Mouse (Mus musculus) liver, embryonic 13.5 days (tissue): ENCODE results near the gene Pdcd4. TPM values are rescaled to one million over a fixed set of nuclear protein-coding genes. Genes with fewer than 3 reads are reported as not detected.

Source experiments
- ATAC-seq: fragments of 200-750 bp; cut with Nextera tagmentation; 2 replicates; pipeline ENCODE4 v1.8.0; 2017; ENCODE audit warnings: low read depth, mild to moderate bottlenecking, moderate number of reproducible peaks, moderate library complexity
- DNase-seq: peaks from one replicate; pipeline ENCODE4 v3.0.0; 2022
- H3K27ac ChIP-seq: fragments of 300-500 bp; sonication (generic); 2 replicates; pipeline ENCODE4 v1.5.1; 2015; ENCODE audit warnings: moderate library complexity, mild to moderate bottlenecking, inconsistent platforms
- H3K27me3 ChIP-seq: fragments of 300-500 bp; sonication (generic); 2 replicates; pipeline ENCODE4 v1.6.1; 2015; ENCODE audit warnings: mild to moderate bottlenecking, inconsistent platforms
- H3K36me3 ChIP-seq: fragments of 300-500 bp; sonication (generic); 2 replicates; pipeline ENCODE4 v1.6.1; 2015; ENCODE audit warnings: mild to moderate bottlenecking, inconsistent platforms
- H3K4me1 ChIP-seq: fragments of 300-500 bp; sonication (generic); replicated peaks from 2 replicates; pipeline ENCODE4 v1.6.1; 2015; ENCODE audit warnings: inconsistent platforms
- H3K4me2 ChIP-seq: fragments of 300-500 bp; sonication (generic); 2 replicates; pipeline ENCODE4 v1.6.1; 2015; ENCODE audit warnings: inconsistent platforms, mild to moderate bottlenecking, moderate library complexity
- H3K4me3 ChIP-seq: fragments of 300-500 bp; sonication (generic); replicated peaks from 2 replicates; pipeline ENCODE4 v1.5.1; 2015; ENCODE audit warnings: mild to moderate bottlenecking, inconsistent platforms
- H3K9ac ChIP-seq: fragments of 300-500 bp; sonication (generic); 2 replicates; pipeline ENCODE4 v1.6.1; 2015; ENCODE audit warnings: mild to moderate bottlenecking, inconsistent platforms
- H3K9me3 ChIP-seq: fragments of 300-500 bp; sonication (generic); replicated peaks from 2 replicates; pipeline ENCODE4 v1.6.1; 2016; ENCODE audit warnings: inconsistent platforms
- WGBS: fragments of 180-500 bp; shearing (Covaris S2); methylation state at CpG from one replicate; pipeline ENCODE4 v1.1.7; 2015; ENCODE audit not compliant: insufficient replicate concordance; 5-methylcytosine and 5-hydroxymethylcytosine counted together
- polyA plus RNA-seq: library from polyadenylated mRNA; unstranded; fragments of >200 nt; fragmentation: Nextera tagmentation; extraction: Ambion mirVana; gene quantifications from 2 replicates; pipeline ENCODE4 v1.2.1, GENCODE M21; 2015

Gene Pdcd4
- polyA plus RNA-seq, 1 experiment from 2014 or later, result 19.3 TPM

DNA sequence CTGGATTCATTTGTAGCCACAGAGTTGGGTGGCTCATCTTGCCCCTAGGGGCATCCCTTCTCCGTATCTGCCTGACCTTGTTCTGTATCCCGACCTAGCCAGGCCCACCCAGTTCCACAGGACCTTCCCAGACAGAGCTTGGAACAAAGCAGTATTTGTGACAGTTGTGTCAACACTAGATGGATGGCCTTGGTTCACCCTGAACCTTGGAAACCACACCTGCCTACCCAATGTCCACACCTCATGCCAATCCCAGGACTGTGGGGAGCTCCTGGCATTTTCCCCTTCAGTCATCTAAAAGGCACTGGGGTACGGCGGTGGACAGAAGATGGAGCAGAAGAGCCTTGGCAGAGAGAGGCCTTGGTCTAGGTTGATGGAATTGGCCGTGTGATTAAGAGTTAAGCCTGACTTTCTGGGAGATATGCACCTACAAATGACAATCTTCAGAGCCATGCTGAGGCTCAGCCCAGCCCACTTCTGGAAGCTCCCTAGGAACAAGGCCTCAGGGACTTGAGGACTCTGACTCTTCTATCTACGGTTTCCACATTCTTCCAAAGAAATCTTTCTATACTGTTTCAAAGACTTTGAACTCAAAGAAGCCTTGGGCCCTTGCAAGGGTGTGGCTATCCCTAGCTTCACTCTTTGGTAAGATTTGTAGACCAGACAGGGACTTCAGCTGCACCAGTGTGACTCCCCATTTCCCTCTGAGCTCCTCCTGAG, 18.9 kb upstream of the Pdcd4 start:
- no peak overlapping the region for H3K27ac ChIP-seq
- no peak overlapping the region for H3K4me3 ChIP-seq
- 70% methylated on average over 6 of the region's 6 CpGs for WGBS
- H3K4me2 ChIP-seq, result no peak overlapping the region
- ATAC-seq (no peak), DNase-seq (no peak)
- H3K36me3 ChIP-seq, result no peaks in the 10 kb centered on the region
- H3K9me3 ChIP-seq, result no peaks in the 10 kb centered on the region
- peaks cover 9% of the 10 kb centered on the region for H3K4me1 ChIP-seq
- no peak overlapping the region for H3K9ac ChIP-seq
- H3K27me3 ChIP-seq, result 0 out of 2 replicates have a peak, but pooled peaks cover 3% of the 10 kb centered on the region

DNA sequence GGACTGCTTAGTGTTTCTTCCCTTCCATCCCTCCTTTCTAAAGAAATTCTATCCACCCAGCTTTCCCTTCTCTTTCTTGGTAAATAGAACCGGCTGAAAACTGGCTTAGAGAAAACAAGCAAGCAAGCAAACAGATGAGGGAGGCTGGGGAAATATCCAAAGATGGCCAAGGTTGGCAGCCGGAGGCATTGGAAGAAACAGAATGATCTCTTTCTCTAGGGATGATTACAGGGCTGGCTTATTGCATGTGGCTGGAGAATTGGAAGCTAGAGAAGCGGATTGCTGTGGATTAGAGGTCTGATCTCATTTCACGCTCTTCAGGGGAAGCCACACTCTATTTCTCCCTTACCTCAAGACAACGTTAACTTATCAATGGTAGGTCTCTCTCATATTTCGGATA, 16.8 kb upstream of the Pdcd4 start:
- no peak overlapping the region for H3K9ac ChIP-seq
- H3K36me3 ChIP-seq, result no peaks in the 10 kb centered on the region
- ATAC-seq (no peak), DNase-seq (no peak)
- peaks cover 5% of the 10 kb centered on the region; the same call in 1 of the 2 replicates for H3K4me1 ChIP-seq
- WGBS, result 84% methylated on average over 6 of the region's 6 CpGs
- H3K27me3 ChIP-seq, result 0 out of 2 replicates have a peak, but pooled peaks cover 3% of the 10 kb centered on the region
- no peak overlapping the region for H3K4me3 ChIP-seq
- no peaks in the 10 kb centered on the region for H3K9me3 ChIP-seq
- H3K4me2 ChIP-seq, result no peak overlapping the region
- no peak overlapping the region for H3K27ac ChIP-seq

- ATAC-seq (no peak), DNase-seq (no peak)
- 32% methylated on average over 1 of the region's 1 CpGs for WGBS
- H3K27me3 ChIP-seq, result 0 out of 2 replicates have a peak, but pooled peaks cover 3% of the 10 kb centered on the region
- H3K4me3 ChIP-seq, result no peak overlapping the region
- H3K4me1 ChIP-seq, result peaks cover 5% of the 10 kb centered on the region; the same call in 1 of the 2 replicates
- no peak overlapping the region for H3K9ac ChIP-seq
- H3K27ac ChIP-seq, result no peak overlapping the region
- no peak overlapping the region for H3K4me2 ChIP-seq
- no peaks in the 10 kb centered on the region for H3K9me3 ChIP-seq
- H3K36me3 ChIP-seq, result no peaks in the 10 kb centered on the region
Measured at GRCm38 (mm10) chr19:53877779-53878178, 14.3 kb upstream of the Pdcd4 start.

GRCm38 (mm10) chr19:53880460-53880859, 11.6 kb upstream of the Pdcd4 start:
- no peak for ATAC-seq
- no peak overlapping the region for H3K4me3 ChIP-seq
- H3K4me2 ChIP-seq, result no peak overlapping the region
- H3K9me3 ChIP-seq, result no peaks in the 10 kb centered on the region
- 68% methylated on average over 1 of the region's 1 CpGs for WGBS
- no peak overlapping the region for H3K27ac ChIP-seq
- no peak for DNase-seq
- H3K27me3 ChIP-seq, result no peaks in the 10 kb centered on the region
- no peak overlapping the region for H3K9ac ChIP-seq
- H3K4me1 ChIP-seq, result peaks cover 14% of the 10 kb centered on the region
- H3K36me3 ChIP-seq, result no peaks in the 10 kb centered on the region

DNA sequence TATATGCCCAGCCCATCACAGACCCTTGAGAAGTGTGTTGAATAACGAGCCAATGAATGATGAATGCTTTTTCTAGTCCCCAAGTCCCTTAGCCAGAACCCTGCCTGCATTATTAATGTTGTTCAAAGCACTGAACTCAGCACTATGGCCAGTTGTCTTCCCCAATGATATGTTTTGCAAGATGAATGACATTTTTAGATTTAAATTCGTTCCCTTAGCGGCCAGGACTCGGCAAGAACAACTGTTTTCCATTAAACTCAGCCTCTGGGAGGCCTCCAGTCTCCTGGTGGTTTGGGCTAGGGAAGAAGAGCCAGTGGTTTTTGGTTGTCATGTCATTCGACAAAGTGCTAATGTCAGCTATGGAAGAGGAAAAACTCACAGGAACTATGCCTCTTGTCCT, 10.2 kb upstream of the Pdcd4 start:
- Histone ChIP-seq H3K4me3 (no peak overlapping the region), H3K9me3 (no peaks in the 10 kb centered on the region), H3K27me3 (no peaks in the 10 kb centered on the region), H3K4me1 (peaks cover 23% of the 10 kb centered on the region), H3K27ac (no peak overlapping the region), H3K36me3 (no peaks in the 10 kb centered on the region), H3K9ac (no peak overlapping the region), H3K4me2 (no peak overlapping the region)
- ATAC-seq (no peak), DNase-seq (no peak)
- WGBS, result 61% methylated on average over 5 of the region's 5 CpGs

GRCm38 (mm10) chr19:53885450-53885849, 6.6 kb upstream of the Pdcd4 start:
- WGBS, result 84% methylated on average over 10 of the region's 10 CpGs
- Histone ChIP-seq H3K27ac (no peak overlapping the region; the same call in 1 of the 2 replicates), H3K4me3 (no peak overlapping the region), H3K36me3 (no peaks in the 10 kb centered on the region), H3K9me3 (no peaks in the 10 kb centered on the region), H3K27me3 (no peaks in the 10 kb centered on the region), H3K4me1 (peaks cover 53% of the 10 kb centered on the region), H3K4me2 (no peak overlapping the region), H3K9ac (no peak overlapping the region)
- DNase-seq (no peak), ATAC-seq (no peak)

- ATAC-seq (peak; percentile 65), DNase-seq (peak; percentile 29)
- WGBS, result 36% methylated on average over 10 of the region's 10 CpGs
- peak overlapping the region; percentile 14; the same call in 1 of the 2 replicates for H3K9ac ChIP-seq
- H3K4me2 ChIP-seq, result peak overlapping the region; percentile 3; the same call in 1 of the 2 replicates
- no peaks in the 10 kb centered on the region for H3K9me3 ChIP-seq
- peaks cover 66% of the 10 kb centered on the region for H3K4me1 ChIP-seq
- H3K36me3 ChIP-seq, result no peaks in the 10 kb centered on the region
- no peaks in the 10 kb centered on the region for H3K27me3 ChIP-seq
- H3K4me3 ChIP-seq, result no peak overlapping the region
- H3K27ac ChIP-seq, result peak overlapping the region; percentile 82
Measured at GRCm38 (mm10) chr19:53886576-53887370, 5.3 kb upstream of the Pdcd4 start.

- H3K27me3 ChIP-seq, result no peaks in the 10 kb centered on the region
- DNase-seq (peak; percentile 55), ATAC-seq (peak; percentile 84)
- WGBS, result 24% methylated on average over 3 of the region's 3 CpGs
- H3K4me3 ChIP-seq, result no peak overlapping the region
- H3K4me2 ChIP-seq, result peak overlapping the region; percentile 3; the same call in 1 of the 2 replicates
- H3K9ac ChIP-seq, result no peak overlapping the region
- no peaks in the 10 kb centered on the region for H3K36me3 ChIP-seq
- no peaks in the 10 kb centered on the region for H3K9me3 ChIP-seq
- peaks cover 77% of the 10 kb centered on the region for H3K4me1 ChIP-seq
- H3K27ac ChIP-seq, result peak overlapping the region; percentile 82
Measured at GRCm38 (mm10) chr19:53887822-53888221, 4.2 kb upstream of the Pdcd4 start.

GRCm38 (mm10) chr19:53888331-53888730, 3.7 kb upstream of the Pdcd4 start:
- peak overlapping the region; percentile 3; the same call in 1 of the 2 replicates for H3K4me2 ChIP-seq

DNA sequence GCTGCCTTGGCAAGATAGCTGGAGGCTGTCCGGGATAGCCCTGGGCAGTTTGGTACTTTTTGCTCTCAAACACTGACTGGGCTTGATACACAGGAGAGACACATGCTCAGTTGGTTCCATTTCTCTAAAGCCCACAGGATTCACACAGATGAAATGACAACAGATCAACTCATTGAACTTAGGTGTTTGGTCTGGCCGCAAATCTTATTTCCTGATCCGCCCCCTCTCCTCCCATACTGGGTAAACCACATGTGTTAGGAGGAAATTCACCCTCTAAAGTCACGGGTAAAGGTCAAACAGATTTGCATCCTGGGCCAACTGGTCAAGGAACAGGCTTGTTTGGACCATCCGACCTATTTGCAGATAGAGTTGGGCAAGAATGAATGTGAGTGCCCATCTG, 2.5 kb upstream of the Pdcd4 start:
- Histone ChIP-seq H3K27me3 (no peaks in the 10 kb centered on the region), H3K9ac (no peak overlapping the region), H3K4me1 (peaks cover 94% of the 10 kb centered on the region), H3K4me2 (no peak overlapping the region), H3K36me3 (no peaks in the 10 kb centered on the region), H3K9me3 (no peaks in the 10 kb centered on the region), H3K27ac (peak overlapping the region; percentile 30; the same call in 1 of the 2 replicates), H3K4me3 (no peak overlapping the region)
- ATAC-seq (no peak), DNase-seq (no peak)
- WGBS, result 52% methylated on average over 5 of the region's 5 CpGs

More at GRCm38 (mm10) chr19:53888331-53888730, 3.7 kb upstream of the Pdcd4 start:
- WGBS, result 50% methylated on average over 9 of the region's 9 CpGs
- Histone ChIP-seq H3K9me3 (no peaks in the 10 kb centered on the region), H3K27me3 (no peaks in the 10 kb centered on the region), H3K36me3 (no peaks in the 10 kb centered on the region), H3K4me3 (no peak overlapping the region), H3K4me1 (peaks cover 82% of the 10 kb centered on the region), H3K9ac (0 out of 2 replicates have a peak overlapping the region, but pooled peaks have one; percentile 14), H3K27ac (peak overlapping the region; percentile 82)
- ATAC-seq, result no peak
- DNase-seq, result no peak

GRCm38 (mm10) chr19:53890274-53890673, 1.8 kb upstream of the Pdcd4 start:
- H3K36me3 ChIP-seq, result no peaks in the 10 kb centered on the region

More at GRCm38 (mm10) chr19:53890274-53890673, 1.8 kb upstream of the Pdcd4 start:
- H3K27me3 ChIP-seq, result no peaks in the 10 kb centered on the region
- ATAC-seq (no peak), DNase-seq (no peak)
- H3K4me3 ChIP-seq, result no peak overlapping the region
- peaks cover 94% of the 10 kb centered on the region for H3K4me1 ChIP-seq
- WGBS, result 42% methylated on average over 5 of the region's 5 CpGs
- H3K27ac ChIP-seq, result peak overlapping the region; percentile 87
- no peaks in the 10 kb centered on the region for H3K9me3 ChIP-seq
- no peak overlapping the region; the same call in 1 of the 2 replicates for H3K4me2 ChIP-seq
- peak overlapping the region; percentile 31; the same call in 1 of the 2 replicates for H3K9ac ChIP-seq
